Mouse (Mus musculus) layer of hippocampus, postnatal 25 days (tissue): ENCODE data around the gene Crcp. TPM values are rescaled to one million over a fixed set of nuclear protein-coding genes. Genes with fewer than 3 reads are reported as not detected.
A peak's percentile ranks its signal among the peaks of the same experiment; 100 is the strongest.

ENCODE experiments used
- DNase-seq, 2 experiments: peaks; one replicate each; pipeline ENCODE4 v3.0.0; 2022; ENCODE audit warnings: mixed read lengths in 2 of 2, low spot score in 1 of 2; ENCODE audit errors: extremely low spot score in 1 of 2
- total RNA-seq, 2 experiments: library from RNA; stranded (reverse); gene quantifications; 2 replicates each; pipeline ENCODE4 v1.2.3; 2021

Gene Crcp
- total RNA-seq: 10 to 100 TPM; 32.0 to 38.1 TPM

- DNase-seq: peak; percentile 84 to 86
Observed at GRCm38 (mm10) chr5:130029142-130029897, at the start of gene Crcp, which contains the start of gene Asl. TSS of gene Crcp (plus strand) at chr5:130029290. TSS of gene Asl (minus strand) at chr5:130029247.

- no peak for DNase-seq
Observed at GRCm38 (mm10) chr5:129980216-129980615, 48.9 kb upstream of the Crcp start.

- DNase-seq: no peak
Observed at GRCm38 (mm10) chr5:129989376-129989775, 39.7 kb upstream of the Crcp start.

DNA sequence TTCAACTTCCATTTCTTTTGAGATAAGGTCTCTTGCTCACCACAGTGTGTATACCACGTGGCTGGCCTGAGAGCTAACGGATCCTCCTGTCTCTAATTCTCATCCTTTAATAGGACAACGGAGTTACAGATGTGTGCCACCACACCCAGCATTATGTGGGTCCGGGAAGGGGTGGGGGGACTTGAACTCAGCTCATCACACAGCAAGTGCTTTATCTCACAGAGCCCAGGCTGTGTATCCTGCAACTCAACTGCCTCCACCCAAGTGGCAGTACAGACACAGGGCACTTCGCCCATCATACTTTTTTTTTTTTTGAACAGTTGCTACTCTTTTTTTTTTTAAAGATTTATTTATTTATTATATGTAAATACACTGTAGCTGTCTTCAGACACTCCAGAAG is 37.2 kb upstream of the Crcp start:
- no peak for DNase-seq

GRCm38 (mm10) chr5:129993374-129993773 is 35.7 kb upstream of the Crcp start:
- DNase-seq: no peak

GRCm38 (mm10) chr5:129994989-129995388 is 34.1 kb upstream of the Crcp start:
- no peak for DNase-seq

- no peak for DNase-seq
Observed at GRCm38 (mm10) chr5:129997700-129998099, 31.4 kb upstream of the Crcp start.

GRCm38 (mm10) chr5:129999097-129999496 is 30.0 kb upstream of the Crcp start:
- DNase-seq: peak; percentile 29 to 60

GRCm38 (mm10) chr5:130000735-130001134 is 28.4 kb upstream of the Crcp start:
- no peak for DNase-seq

- DNase-seq: no peak
Observed at GRCm38 (mm10) chr5:130001356-130001987, 27.6 kb upstream of the Crcp start.

GRCm38 (mm10) chr5:130002301-130003146 is 26.6 kb upstream of the Crcp start, which contains the start of gene Gusb:
TSS of gene Gusb (minus strand) at chr5:130003049.
- peak; percentile 35 to 54 for DNase-seq

- DNase-seq: no peak
Observed at GRCm38 (mm10) chr5:130003229-130003628, 25.9 kb upstream of the Crcp start.

GRCm38 (mm10) chr5:130007344-130007743 is 21.7 kb upstream of the Crcp start:
- no peak for DNase-seq

GRCm38 (mm10) chr5:130008034-130008590 is 21.0 kb upstream of the Crcp start:
- DNase-seq: no peak

DNA sequence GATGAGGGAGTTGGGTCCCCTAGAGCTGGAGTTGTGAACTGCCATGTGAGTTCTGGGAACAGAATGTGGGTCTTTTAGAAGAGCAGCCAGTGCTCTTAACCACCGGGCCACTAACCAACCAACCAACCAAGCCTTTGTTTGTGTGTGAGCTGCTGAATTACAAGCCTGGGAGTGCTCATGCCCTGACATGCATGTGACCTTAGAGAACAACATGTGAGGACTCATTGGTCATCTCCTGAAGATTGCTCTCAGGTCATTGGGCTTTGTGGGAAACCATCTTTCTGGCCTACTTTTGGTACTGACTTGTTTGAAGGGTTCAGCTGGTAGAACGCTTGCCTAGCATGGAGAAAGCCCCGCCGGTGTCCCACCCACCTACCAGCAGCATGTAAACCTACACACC is 19.3 kb upstream of the Crcp start:
- no peak for DNase-seq

DNA sequence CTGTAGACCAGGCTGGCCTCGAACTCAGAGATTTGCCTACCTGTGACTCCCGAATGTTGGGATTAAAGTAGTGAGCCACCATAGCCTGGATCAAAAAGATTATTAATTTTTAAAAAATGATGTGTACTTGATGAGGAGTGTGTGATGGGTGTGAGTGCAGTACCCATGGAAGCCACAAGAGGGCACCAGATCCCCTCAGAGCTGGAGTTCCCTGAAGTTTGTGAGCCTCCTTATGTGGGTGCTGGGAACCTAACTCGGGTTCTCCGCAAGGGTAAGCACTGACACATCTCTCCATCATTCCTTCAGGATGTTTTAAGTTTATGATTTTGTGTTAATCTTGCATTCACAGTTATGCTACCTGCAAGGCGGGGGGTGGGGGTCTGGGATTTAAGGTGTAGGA is 18.1 kb upstream of the Crcp start:
- DNase-seq: no peak

- DNase-seq: no peak
Observed at GRCm38 (mm10) chr5:130015104-130015503, 14.0 kb upstream of the Crcp start.

- no peak for DNase-seq
Observed at GRCm38 (mm10) chr5:130019461-130019860, 9.6 kb upstream of the Crcp start.

GRCm38 (mm10) chr5:130021361-130021966 is 7.6 kb upstream of the Crcp start:
- no peak for DNase-seq

DNA sequence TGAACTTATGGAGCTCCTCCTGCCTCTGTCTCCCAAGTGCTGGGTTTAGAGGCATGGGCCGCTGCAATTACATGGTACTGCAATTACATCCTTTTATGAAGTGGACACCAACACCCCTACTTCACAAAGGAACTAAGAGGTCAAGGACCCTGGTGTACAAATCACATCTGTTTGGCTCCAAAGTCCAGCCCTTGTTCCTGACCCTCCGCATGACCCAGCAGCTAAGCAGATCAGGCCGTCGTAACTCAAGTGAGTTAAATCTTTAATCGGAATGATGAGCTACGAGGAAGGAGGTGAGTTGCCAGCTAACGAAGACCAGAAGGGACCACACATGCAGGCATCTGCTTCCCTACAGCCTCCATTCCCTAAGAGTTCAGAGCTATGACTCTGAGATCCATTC is 6.7 kb upstream of the Crcp start:
- DNase-seq: no peak
